Mouse (Mus musculus) lung, adult 2 months (tissue): ENCODE measurements around the gene Zc3hav1. TPM values are rescaled to one million over a fixed set of nuclear protein-coding genes. Genes with fewer than 3 reads are reported as not detected.

Source experiments
- DNase-seq: peaks from one replicate; pipeline ENCODE4 v3.0.0; 2022
- H3K4me1 ChIP-seq: fragments of 200-500 bp; 2 replicates; pipeline ENCODE4 v1.6.1; 2011; ENCODE audit warnings: low read length; ENCODE audit not compliant: control insufficient read depth, insufficient read depth
- H3K4me3 ChIP-seq: fragments of 200-500 bp; replicated peaks from 2 replicates; pipeline ENCODE3; 2011; ENCODE audit warnings: low read depth, mild to moderate bottlenecking, control low read depth, low read length; ENCODE audit errors: extremely low read depth
- CTCF ChIP-seq: fragments of 200-500 bp; IDR thresholded peaks from 2 replicates; pipeline ENCODE4 v1.5.1; 2011; ENCODE audit warnings: mild to moderate bottlenecking, low read length, control low read depth; ENCODE audit not compliant: insufficient read depth
- POLR2A ChIP-seq: fragments of 200-500 bp; IDR thresholded peaks from 2 replicates; pipeline ENCODE4 v1.6.1; 2011; ENCODE audit warnings: low read depth, mild to moderate bottlenecking, control low read depth, low read length, borderline replicate concordance; ENCODE audit errors: extremely low read depth
- WGBS: fragments of 180-500 bp; shearing (Covaris S2); methylation state at CpG from one replicate; pipeline ENCODE4 v1.1.7; 2018; 5-methylcytosine and 5-hydroxymethylcytosine counted together
- polyA plus RNA-seq: library from polyadenylated mRNA; depleted of rRNA; stranded (reverse); fragments of >200 nt; gene quantifications from 2 replicates; pipeline ENCODE4 v1.2.3, GENCODE M21; 2012

Gene Zc3hav1
- polyA plus RNA-seq, 1 experiment: 24.6 TPM

DNA sequence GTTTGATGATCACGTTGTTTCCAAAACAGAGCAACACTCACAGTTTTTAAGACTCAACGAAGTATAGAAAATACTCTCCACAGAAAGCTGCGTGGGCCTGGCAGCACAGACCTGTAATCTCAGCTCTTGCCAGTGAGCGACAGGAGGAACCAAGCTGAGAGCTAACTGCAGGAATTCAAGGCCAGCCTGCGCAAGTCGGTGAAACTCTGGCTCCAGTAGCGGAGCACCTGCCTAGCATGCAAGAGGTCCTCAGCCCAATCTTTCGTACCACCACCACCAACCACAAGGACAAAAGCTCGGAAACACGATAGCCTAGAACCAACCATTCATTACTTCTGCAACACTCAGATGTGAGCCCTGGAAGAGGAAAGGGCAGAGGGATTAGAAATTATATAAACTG, 2.0 kb downstream of the Zc3hav1 start:
- no peak for DNase-seq
- Histone ChIP-seq H3K4me3 (peak overlapping the region; percentile 59), H3K4me1 (peaks cover 28% of the 10 kb centered on the region)
- TF ChIP-seq POLR2A: no peak
- TF ChIP-seq CTCF: 0 out of 2 replicates have a peak, but pooled peaks have one; percentile 6
- WGBS: 18% methylated on average over 10 of the region's 10 CpGs

- peaks cover 29% of the 10 kb centered on the region for H3K4me1 ChIP-seq
- WGBS: 42% methylated on average over 4 of the region's 4 CpGs
- H3K4me3 ChIP-seq: peak overlapping the region; percentile 5
- no peak for DNase-seq
- TF ChIP-seq POLR2A (no peak), CTCF (no peak)
These were observed 2.5 kb downstream of the Zc3hav1 start for GRCm38 (mm10) chr6:38351930-38352329.

- Histone ChIP-seq H3K4me3 (no peak overlapping the region), H3K4me1 (peaks cover 25% of the 10 kb centered on the region)
- 64% methylated on average over 9 of the region's 9 CpGs for WGBS
- DNase-seq: no peak
- TF ChIP-seq CTCF (no peak), POLR2A (no peak)
These were observed 4.6 kb downstream of the Zc3hav1 start for GRCm38 (mm10) chr6:38349806-38350205.

GRCm38 (mm10) chr6:38348811-38349453, 5.5 kb downstream of the Zc3hav1 start:
- no peak for DNase-seq
- 82% methylated on average over 6 of the region's 6 CpGs for WGBS
- Histone ChIP-seq H3K4me3 (no peak overlapping the region), H3K4me1 (peaks cover 25% of the 10 kb centered on the region)
- TF ChIP-seq POLR2A (no peak), CTCF (no peak)

GRCm38 (mm10) chr6:38347875-38348274, 6.5 kb downstream of the Zc3hav1 start:
- H3K4me1 ChIP-seq: peaks cover 30% of the 10 kb centered on the region
- no peak for DNase-seq
- H3K4me3 ChIP-seq: no peak overlapping the region
- TF ChIP-seq CTCF (no peak), POLR2A (no peak)
- 46% methylated on average over 5 of the region's 5 CpGs for WGBS

DNA sequence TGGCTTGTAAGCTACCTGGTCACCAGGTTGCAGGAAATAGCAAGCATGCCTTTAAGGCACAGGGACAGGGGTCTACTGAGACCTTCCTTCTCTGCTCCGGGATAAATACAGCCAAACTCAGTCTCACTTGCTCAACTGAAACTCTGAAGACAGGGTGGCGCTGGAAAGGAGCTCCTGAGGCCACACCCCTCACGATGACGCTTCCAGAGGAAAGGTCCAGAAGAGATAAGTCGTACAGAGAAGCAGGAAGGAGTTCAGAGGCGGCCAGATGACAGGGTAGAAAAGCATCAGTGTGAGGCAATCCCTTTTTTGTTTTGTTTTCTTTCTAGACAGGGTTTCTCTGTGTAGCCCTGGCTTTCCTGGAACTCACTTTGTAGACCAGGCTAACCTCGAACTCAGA, 8.6 kb downstream of the Zc3hav1 start:
- H3K4me1 ChIP-seq: peaks cover 31% of the 10 kb centered on the region
- no peak overlapping the region for H3K4me3 ChIP-seq
- WGBS: 19% methylated on average over 7 of the region's 7 CpGs
- TF ChIP-seq CTCF (no peak), POLR2A (no peak)
- peak; percentile 52 for DNase-seq

GRCm38 (mm10) chr6:38344006-38344670, 10.3 kb downstream of the Zc3hav1 start:
- no peak overlapping the region for H3K4me3 ChIP-seq
- no peak for TF ChIP-seq CTCF
- TF ChIP-seq POLR2A: no peak
- peaks cover 24% of the 10 kb centered on the region for H3K4me1 ChIP-seq
- no peak for DNase-seq
- WGBS: 66% methylated on average over 7 of the region's 7 CpGs

- WGBS: 43% methylated on average over 3 of the region's 3 CpGs
- TF ChIP-seq POLR2A: no peak
- no peak for TF ChIP-seq CTCF
These were observed 10.8 kb downstream of the Zc3hav1 start for GRCm38 (mm10) chr6:38343581-38343980.

GRCm38 (mm10) chr6:38342666-38342992, 11.8 kb downstream of the Zc3hav1 start:
- Histone ChIP-seq H3K4me1 (peaks cover 19% of the 10 kb centered on the region), H3K4me3 (no peak overlapping the region)

More at GRCm38 (mm10) chr6:38343581-38343980, 10.8 kb downstream of the Zc3hav1 start:
- Histone ChIP-seq H3K4me3 (no peak overlapping the region), H3K4me1 (peaks cover 24% of the 10 kb centered on the region)
- DNase-seq: no peak

DNA sequence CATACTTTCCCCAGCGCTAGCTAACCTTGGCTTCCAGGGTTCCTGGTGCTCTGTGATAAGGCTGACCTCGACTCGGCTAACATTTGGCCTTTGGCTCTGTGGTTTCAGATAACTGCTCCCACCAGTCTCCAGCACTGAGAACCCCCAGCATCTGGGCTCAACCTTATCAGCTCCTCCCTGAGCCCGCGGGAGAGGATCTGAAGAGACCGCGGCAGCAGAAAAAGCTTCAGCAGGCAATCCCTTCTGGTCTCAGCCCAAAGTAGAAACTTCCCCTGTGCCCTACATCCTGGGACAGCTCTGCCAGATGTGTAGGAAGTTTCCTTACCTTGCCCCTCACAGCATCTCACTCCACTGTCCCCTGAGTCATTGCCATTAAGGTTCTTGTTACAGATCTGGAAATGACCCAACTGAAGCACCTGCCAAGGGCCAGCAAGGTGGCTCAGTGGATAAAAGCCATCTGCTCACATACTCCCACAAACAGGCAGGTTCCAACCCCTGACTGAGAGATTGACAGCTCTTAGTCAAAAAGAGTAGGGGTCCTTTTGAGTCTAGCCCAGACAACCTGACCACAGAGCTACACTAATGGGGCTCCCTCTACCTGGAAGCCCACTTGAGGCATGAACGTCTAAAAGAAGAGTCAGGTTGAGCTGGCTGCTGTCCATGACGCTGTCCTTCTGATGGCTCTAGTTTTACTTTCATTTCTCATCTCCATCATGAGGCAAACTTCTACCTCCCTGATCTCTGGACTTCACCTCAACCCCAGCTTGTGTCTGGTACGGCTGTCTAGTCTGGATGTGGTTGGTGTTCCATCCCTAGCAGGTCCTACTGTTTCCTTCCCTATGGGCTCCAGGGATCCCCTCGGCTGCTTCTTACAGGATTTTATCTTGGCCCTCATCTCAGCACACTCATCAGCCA, 12.4 kb downstream of the Zc3hav1 start:
- 25% methylated on average over 11 of the region's 11 CpGs for WGBS
- no peak for TF ChIP-seq CTCF
- TF ChIP-seq POLR2A: no peak
- DNase-seq: no peak
- Histone ChIP-seq H3K4me3 (no peak overlapping the region), H3K4me1 (peaks cover 16% of the 10 kb centered on the region)

More at GRCm38 (mm10) chr6:38342666-38342992, 11.8 kb downstream of the Zc3hav1 start:
- TF ChIP-seq CTCF: no peak
- no peak for TF ChIP-seq POLR2A
- DNase-seq: no peak
- WGBS: 59% methylated on average over 8 of the region's 8 CpGs
